Mouse (Mus musculus): ENCODE data around the gene Hspb1. TPM values are rescaled to one million over a fixed set of nuclear protein-coding genes. Genes with fewer than 3 reads are reported as not detected.

The Hspb1 gene
- total RNA-seq, 2 experiments from 2014 or later: 239 to 482 TPM

GRCm38 (mm10) chr5:135910813-135911212, 23.1 kb downstream of the Hspb1 start:
- DNase-seq (ENCODE audit: low spot score): no peak

DNA sequence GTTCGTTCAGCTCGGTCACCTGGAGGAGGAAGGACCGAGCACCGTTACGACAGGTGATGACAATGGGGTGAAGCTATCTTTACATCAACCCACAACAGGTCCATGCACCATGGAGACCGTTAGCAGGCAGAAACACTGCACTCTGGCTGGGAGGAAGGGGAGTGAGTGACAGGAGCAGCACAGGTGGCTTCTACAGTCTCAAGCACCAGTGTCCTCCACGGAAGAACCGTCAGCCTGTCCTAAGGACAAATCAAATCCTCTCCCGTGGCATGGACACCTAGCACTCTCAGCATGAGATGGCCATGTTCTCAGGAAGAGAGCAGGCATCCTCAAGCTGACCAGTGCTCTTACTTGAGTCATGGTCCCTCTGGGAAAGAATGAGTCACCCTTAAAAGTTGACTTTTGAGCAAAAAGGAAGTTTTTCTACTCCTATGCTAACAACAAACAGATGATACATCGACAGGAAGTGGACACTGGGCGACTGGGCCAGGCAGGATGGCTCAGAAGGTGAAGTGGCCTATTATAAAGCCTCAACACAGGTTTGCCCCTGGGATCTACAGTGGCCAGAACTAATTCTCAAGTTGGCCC, 24.0 kb downstream of the Hspb1 start:
- no peak for DNase-seq (ENCODE audit: low spot score)

- DNase-seq (ENCODE audit: low spot score): no peak
Observed at GRCm38 (mm10) chr5:135913201-135913600, 25.5 kb downstream of the Hspb1 start.

- peak; percentile 91 for DNase-seq (ENCODE audit: low spot score)
Observed at GRCm38 (mm10) chr5:135914156-135914555, 26.4 kb downstream of the Hspb1 start.

- DNase-seq (ENCODE audit: low spot score): no peak
Observed at GRCm38 (mm10) chr5:135916051-135916565, 28.4 kb downstream of the Hspb1 start.

DNA sequence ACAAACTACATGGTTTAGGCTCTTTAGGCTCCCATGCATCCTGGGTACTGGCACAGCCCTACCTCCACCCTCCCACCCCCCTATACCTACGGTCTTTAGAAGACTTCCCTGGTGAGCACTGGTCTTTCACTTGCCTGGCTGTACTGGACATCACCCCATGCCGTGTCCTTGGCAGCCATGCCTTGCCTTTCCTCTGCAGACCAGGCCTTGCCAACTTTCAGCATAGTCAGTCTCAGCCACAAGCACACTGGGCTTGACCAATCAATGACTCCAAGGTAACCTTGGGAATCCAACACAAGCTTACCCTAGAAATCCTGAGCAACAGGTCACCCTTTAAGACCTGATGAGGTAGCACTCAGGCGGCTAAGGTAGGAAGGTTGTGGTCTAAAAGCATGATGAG, 28.9 kb downstream of the Hspb1 start:
- no peak for DNase-seq (ENCODE audit: low spot score)

GRCm38 (mm10) chr5:135917327-135918058, 29.8 kb downstream of the Hspb1 start:
- DNase-seq (ENCODE audit: low spot score): no peak

- DNase-seq (ENCODE audit: low spot score): no peak
Observed at GRCm38 (mm10) chr5:135918059-135918437, 30.3 kb downstream of the Hspb1 start.

- no peak for DNase-seq (ENCODE audit: low spot score)
Observed at GRCm38 (mm10) chr5:135918593-135918992, 30.9 kb downstream of the Hspb1 start.

- DNase-seq (ENCODE audit: low spot score): no peak
Observed at GRCm38 (mm10) chr5:135919902-135920301, 32.2 kb downstream of the Hspb1 start.

- DNase-seq (ENCODE audit: low spot score): no peak
Observed at GRCm38 (mm10) chr5:135923901-135924300, 36.2 kb downstream of the Hspb1 start.

DNA sequence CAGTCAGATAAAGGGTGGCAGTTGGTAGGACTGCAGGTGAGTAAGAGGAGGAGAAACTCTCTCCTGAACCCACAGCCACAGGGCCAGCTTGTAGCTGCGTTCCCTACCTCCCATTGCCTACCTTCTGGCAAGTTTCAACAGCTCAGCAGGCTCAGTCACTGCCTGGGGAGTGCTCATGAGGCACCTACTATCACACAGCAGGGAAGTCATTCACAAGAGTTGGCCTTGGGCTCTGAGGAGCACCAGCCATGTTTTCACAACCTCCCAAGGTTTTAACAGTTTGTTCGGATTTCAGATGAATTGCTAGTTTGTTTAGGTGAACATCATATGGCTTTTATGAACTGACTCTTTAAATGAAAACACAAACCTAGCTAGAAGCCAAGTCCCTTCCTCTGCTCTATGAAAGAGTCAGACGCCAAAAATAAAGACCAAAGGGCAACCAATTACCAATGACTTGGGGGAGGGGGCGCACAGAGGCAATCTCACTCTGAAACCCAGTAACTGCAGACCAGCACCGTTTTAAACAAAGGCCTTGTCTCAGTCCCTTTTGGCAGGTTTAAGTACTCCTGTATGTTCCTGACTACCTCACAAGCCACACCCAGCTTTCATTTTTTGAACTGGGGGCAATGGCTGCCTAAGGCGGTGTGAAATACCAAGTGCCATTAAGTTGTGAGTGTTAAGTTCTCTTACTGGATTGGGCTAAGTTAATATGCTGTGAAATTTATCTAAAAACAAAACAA, 42.1 kb downstream of the Hspb1 start:
- DNase-seq (ENCODE audit: low spot score): no peak

DNA sequence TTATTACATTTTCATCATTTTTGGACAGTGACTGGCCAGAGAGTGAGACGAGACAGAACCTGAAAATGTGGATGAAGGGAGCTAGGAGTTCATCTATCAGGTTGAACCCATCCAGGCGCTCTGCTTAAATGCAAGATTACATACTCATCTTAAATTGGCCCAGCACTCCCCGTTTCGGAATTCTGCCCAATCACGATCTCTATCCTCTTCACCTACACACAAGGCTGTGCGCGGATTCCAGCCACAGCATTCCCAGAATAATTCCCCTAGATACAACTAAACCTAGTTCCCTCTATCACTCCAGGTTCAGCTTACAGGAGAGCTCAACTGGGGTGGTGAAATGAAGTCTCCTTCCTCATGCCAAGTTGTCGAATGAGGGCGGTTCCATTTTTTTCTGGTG, 43.8 kb downstream of the Hspb1 start:
- DNase-seq (ENCODE audit: low spot score): no peak

DNA sequence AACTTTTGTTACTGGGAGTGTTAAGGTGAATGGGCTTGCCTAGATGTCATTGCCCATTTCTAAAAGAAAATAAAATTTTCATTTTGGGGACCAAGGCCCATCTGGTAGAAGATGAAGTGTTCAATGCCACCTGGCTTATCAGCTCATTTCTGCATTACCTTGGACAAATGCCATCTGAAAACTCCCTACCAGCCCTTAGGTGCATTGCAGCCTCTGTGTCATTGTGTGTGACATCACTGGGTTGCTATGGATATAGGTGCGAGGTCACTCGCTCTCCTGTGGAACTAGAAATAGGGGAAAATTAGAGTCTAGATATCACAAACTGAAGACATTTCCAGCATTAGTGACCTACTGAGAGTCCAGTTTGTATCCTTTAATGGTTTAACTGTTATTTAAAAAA, 44.6 kb downstream of the Hspb1 start:
- no peak for DNase-seq (ENCODE audit: low spot score)

DNA sequence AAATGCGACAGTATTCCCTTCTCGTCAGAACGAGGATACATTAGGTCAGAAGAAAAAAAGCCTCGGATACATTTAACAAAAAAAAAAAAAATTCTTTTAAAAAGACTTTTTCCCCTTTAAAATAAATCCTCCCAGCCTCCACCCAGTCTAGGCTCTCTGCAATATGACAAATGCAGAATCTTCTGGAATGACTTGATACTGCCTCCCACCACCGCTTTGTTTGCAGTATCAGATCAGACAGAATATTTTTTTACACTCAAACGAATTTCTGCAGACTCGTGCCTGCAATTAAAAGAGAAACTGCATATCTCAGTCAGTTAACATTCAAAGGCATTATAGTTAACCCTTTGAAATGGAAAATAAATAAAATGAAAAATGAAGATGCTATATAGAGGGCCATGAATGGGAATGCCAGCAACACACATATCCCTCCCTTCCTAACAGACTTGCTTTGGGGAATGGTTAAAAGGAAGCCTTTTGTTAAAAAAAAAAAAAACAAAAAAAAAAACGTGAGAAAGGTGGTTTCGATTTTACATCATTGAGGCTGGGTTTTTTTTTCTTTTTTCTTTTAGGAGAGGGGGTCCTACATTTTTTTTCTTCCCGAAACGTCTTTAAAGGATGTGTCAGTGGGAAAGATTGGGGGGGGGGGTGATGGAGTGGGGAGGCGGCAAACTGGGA, 45.6 kb downstream of the Hspb1 start:
- DNase-seq (ENCODE audit: low spot score): no peak

DNA sequence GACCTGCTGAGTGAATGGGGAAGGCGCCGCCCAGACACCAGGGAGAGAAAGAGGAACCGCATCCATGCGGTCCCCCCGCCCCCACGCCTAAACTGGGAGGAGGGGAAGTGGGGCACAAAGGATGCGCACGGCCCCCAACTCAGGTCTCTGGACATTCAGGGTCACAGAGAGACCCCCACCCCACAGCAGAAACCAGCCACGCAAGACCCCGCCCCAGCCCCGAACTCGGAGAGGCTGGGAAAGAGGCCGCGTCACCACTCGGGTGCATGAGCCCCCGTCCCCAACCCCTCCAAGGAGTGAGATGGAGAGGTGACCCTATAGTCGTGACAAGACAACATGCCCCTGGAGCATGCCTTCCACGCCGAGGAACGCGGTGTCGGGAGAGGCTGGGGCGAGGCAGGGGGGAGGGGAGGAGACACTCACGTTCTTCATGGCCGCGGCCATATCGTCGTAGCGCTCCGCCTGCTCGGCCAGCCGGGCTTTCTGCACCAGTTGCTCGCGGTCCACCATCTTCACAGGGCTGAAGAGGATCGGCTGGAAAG, 46.3 kb downstream of the Hspb1 start:
- peak; percentile 54 for DNase-seq (ENCODE audit: low spot score)

DNA sequence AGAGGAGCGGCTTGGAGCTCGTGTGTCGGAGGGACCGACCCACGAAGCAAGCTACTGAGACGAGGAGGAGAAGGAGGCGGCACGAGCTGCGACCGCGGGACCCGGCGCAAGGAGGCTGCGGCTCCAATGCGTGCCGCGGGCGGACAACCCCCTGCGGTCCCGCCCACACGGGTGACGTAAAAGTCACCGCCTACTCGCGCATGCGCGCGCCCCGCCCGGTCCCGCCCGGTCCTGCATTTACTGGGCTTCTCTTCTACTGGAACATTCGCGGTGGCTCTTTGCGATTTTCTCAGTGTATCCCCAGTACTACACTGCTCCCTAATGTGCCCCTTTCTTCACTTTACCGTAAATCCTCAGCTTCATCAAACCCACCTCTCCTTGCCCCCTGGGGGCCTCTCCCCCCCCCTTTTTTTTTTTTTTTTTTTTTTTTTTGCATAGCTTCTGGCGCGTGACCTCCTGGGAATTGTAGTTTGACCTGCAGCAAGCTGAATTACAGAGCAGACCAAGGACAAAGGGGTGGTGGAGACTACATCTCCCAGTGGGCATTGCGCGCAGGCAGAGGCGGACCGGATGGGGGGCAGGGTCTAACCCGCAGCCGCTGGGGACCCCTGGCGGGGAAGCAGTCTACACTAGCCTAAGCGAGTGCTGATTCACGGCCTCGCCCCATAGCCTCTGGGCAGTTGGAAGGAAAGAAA, 46.9 kb downstream of the Hspb1 start, which contains the start of gene Ywhag:
Ywhag (minus strand) TSS at position 136 of the 695 bp plus-strand sequence.
- peak; percentile 98 for DNase-seq (ENCODE audit: low spot score)

- DNase-seq (ENCODE audit: low spot score): no peak
Observed at GRCm38 (mm10) chr5:135935176-135935523, 47.4 kb downstream of the Hspb1 start.

GRCm38 (mm10) chr5:135935641-135936190, 48.0 kb downstream of the Hspb1 start:
- DNase-seq (ENCODE audit: low spot score): no peak
